Mouse (Mus musculus): ENCODE results near the gene Vav1.

The Vav1 gene

DNA sequence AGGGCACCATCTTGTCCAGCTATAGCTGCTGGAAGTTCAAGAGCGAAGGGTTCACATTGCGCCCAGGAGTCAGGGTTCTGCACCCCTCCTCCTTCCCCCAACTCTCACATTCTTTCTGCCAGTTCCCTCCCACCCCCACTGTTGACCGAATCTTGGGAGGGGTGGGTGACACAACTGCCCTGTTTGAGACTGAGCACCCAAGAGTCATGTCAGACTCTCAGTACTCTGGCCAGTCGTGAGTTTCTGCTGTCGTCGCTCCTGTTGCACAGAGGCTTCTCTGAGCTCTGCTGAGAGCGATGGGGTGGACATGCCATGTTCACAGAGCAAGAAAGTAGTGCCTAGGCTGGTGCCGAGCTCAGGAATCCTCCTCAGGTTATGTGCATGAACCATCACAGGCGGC, 60.4 kb downstream of the Vav1 start:
- no peak for DNase-seq (ENCODE audit: low read depth)

DNA sequence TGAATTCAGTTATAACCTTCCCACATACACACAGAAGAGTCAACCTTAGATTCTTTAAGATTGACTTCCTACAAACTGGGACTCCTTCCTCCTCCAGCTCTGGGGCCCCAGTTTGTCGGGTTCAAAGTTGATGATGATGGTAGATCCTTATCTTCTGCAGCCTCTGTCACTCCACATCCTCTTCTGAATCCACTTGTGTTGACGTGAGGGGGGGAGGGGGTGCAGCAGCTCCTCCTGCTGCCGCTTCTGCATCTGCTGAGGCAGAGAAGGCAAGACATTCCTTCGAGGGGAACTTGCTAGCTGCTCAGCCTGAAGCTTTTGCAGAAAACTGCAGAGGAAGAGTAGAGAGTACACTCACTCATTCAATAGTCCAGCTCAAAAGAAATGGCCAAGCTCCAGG, 62.7 kb downstream of the Vav1 start:
- DNase-seq (ENCODE audit: low read depth), result no peak

DNA sequence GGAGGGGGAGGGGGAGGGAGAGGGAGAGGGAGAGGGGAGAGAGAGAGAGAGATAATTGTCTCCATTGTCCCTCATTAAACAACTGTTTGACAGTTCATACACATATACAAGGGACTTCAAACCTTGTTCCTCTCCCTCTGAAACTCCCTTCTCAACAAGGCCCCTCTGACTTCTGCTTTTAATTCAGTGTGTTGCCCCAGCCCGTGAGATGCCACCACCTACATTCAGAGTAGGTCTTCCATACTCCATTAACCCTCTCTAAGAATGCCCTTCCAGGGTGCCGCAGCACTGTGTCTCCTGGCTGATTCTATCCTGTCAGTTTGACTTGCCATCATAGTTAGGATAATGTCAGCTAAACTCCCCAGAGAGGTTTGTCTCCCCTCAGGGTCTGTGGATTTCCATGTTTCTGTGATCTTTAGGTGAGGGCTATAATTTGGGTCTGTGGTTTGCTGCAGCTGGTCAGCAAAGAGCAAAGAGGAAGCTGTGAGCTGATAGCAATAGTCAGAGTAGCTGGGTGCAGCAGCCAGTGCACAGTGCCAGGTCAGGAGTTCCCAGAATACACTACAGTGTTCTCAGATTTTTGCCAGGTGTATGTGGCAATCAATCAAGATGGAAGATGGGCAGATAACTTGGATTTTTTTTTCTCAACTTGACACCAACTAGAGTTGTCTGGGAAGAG, 65.3 kb downstream of the Vav1 start:
- no peak for DNase-seq (ENCODE audit: low read depth)

DNA sequence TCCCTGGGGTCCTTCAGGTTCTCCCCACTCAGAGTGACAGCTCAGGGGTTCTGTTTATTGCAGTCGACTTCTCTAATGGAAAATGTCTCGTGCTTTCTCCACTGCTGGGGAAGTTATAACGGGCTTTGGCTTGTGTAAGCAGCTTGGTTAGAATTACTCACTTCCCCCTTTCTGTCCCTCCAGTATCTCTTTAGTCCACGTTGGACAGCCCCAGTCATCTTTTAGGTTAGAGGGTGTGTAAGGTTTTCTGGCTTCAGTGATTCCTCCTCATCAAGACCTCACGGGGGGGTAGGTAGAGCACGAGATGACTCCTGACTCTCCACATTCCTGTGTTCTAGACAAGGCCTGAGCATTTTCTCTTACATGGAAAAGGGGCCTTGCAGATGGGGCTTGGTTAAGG, 68.1 kb downstream of the Vav1 start:
- no peak for DNase-seq (ENCODE audit: low read depth)

DNA sequence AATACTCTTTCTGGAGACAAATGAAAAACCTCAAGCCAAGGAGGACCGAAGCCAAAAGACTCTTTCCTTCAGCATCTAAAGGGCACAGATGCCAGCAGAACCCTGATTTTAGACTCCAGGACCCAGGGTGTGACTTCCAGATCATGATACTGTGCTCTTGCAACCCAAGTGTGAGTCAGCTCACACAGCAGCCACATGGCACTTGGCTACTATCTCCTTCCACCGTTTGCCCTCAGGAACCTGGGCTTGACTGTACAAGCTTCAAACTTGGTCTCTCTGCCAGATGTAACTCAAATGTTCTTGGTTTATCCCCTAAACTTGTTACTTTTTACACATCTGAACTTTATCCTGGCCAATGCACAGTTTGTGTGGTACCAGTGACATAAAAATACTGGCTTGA, 68.9 kb downstream of the Vav1 start:
- no peak for DNase-seq (ENCODE audit: low read depth)

DNA sequence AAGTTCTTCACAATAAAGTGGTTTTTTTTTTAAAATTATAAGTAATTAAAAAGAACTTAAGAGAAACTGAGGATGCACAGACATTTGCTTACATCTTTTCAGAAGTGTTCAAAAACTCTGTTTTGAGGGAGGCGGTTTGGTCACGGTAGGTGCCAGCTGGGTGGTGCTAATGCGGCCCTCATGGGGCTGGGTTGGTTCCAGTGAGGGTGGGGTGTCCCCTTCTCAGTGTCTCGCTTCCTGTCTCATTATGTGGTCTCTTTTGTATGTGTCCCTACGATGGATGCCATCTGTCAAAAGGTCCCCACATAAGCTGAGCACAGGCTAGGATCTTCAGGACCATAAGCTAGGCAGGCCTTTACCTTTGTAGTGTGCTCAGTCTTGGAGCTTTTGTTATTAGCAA, 70.2 kb downstream of the Vav1 start:
- DNase-seq (ENCODE audit: low read depth), result no peak

DNA sequence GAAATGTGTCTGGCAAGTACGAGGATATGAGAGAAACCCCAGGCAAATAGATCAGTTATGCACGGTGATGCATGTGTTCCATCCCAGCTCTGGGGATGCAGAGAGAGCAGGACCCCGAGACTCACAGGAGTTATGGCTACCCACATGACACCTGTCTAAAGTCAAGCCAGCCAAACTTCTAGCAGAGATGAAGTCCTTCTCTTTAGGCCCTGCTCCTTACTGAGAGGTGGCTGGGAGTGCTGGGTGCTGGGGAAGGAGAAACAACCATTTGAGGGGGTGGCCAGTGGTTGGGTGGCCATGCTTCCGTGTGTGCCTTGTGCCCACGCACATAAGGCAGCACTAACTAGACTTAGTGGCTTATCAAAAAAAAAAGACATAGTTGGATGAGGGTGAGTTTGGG, 71.3 kb downstream of the Vav1 start:
- DNase-seq (ENCODE audit: low read depth), result no peak

DNA sequence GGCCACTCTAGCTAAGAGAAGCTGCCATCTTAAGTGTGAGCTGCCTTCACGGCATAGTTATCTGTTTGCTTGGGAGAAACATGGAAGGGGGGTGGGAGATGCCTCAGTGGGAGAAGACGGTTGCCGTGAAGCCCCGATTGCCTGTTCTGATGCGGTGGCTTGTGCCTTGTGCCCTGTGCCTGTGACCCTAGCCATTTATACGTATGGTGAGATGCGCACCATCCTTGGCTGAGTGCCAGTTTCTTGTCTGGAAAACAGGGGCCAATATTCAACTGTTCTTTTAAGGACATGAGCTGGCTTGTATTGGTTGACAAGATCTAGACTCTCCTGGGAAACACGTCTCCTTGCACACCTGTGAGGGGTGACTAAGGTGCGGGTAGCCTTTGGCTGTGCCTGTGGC, 72.2 kb downstream of the Vav1 start:
- no peak for DNase-seq (ENCODE audit: low read depth)

DNA sequence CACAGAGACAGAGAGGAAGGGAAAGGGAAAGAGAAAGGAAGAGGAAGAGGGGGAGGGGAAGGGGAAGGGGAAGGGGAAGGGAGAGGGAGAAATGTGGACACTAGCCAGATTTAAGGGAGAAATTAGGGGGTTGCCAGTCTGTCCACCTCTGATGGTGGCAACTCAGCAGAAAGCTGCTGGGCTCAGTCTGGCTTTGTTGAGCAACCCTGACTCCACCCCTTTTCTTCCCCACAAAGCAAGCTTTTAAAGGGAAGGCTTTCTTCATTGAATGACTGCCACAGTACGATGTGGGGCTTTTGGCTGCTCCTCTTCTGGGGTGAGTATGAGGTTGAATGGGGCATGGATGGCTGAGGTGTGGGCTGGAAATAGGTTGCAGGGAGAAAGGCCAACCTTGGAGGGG, 79.5 kb downstream of the Vav1 start, which contains the start of gene Adgre1:
Adgre1 (plus strand) TSS at position 251 of the 400 bp plus-strand sequence.
- peak; percentile 35 for DNase-seq (ENCODE audit: low read depth)

DNA sequence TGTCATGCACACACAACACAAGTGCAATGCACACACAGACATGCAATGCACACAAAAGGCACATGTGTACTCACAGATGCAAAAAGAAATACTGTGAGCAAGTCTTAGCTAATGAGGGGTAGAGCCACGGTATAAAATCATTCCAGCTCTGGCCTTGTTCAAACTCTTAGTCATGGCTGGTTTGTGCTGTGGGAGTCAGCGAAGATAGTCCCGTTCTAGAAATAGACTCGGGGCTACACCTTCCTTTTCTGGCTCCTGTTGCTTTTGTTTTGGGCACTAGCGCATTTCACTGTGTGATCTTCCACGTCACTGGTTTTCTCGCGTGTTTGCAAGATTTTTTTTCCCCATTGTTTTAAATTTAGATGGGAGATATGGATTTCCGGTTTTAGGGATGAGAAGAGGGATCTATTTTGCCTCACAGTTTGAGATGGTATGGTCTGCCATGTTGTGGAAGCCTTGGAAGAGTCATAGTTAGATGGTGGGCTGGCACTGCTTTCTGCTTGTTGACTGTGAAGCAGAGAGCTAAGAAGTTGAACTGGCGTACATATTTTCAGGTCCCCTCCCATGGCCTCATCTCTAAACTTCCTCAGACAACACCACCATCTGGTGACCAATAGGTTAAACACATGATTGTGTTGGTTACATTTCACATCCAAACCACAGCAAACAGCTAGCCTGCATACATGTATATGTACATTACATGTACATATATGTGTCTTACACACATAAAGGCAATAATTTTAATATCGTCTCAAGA, 80.8 kb downstream of the Vav1 start:
- no peak for DNase-seq (ENCODE audit: low read depth)

All from NIH3T3 (cell line).